Mouse (Mus musculus): ENCODE results near the gene Ptprz1.
"Not testable (repeated sequence)": the region's sequence is repeated elsewhere in the genome, so short reads cannot be mapped to it uniquely, and the experiment has no call there.

Gene Ptprz1

GRCm38 (mm10) chr6:23003152-23003551 lies 127.8 kb downstream of the Ptprz1 start:
- DNase-seq (ENCODE audit: low spot score) = no peak

DNA sequence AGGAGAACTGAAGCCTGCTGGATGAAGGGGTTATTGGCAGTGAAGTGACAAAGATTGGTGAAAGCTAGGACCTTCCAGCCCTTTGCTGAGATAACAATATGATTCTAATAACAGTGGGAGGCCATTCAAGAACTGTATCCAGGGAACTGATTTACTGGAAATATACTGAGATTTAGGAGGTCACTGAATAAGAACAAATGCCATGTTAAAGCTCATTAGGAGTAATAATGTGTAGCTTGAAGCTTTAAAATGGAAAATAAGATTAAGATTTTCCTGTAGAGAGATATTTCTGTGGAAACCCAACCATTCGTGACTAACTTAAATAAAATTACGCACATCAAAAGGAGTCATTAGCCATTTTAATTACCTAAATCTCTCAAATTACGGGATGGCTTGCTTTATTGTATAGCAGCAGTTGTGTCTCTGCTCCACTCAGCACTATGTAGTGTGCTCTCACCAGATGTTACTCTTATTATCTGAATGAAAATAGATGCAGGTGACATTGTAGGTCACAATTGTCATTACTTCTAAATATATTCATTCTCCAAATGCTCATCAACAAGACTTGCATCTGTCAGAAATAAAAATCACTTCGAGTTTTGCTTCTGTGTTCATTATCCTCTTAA lies 139.8 kb downstream of the Ptprz1 start:
- no peak for DNase-seq (ENCODE audit: low spot score)

GRCm38 (mm10) chr6:23028251-23028650 lies 152.9 kb downstream of the Ptprz1 start:
- DNase-seq (ENCODE audit: low spot score) = peak; percentile 13

GRCm38 (mm10) chr6:23048836-23049235 lies 173.5 kb downstream of the Ptprz1 start:
- no peak for DNase-seq (ENCODE audit: low spot score)

DNA sequence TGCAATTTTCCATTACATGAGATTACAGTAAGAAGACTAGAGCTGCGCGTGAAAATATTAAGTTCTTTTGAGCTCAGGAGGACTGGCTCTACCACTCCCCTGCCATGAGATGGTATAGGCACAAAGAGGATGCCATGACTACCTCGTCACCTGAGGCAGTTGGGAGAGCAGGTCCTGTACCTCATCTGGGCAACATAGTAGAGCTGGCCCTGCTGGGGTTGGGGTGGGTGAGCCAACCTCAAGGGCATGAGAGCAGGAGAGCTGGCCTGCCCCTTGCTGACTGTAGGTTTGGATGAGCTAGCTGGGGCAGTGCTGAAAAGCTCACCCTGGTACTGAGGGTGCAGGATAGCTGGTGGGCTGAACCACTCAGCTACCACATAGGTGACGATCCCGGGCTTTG lies 180.4 kb downstream of the Ptprz1 start:
- no peak for DNase-seq (ENCODE audit: low spot score)

DNA sequence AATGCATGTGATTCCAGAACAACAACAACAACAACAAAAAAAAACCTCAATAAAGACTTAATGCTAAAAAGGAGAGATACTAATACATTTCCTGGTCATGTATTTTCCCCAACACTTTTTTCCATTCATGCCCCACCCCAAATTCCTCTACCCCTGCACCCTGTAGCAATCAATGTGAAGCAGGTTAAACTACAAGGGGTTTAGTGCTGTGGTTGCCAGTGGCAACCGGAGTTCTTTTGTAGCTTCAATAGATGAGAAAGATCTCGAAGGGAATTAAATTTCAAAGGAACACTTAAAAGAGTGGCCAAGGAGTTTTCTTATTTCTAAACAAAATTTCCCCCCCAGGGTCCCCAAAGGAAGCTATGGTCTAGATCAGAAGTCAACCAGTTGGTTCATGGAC lies 200.8 kb downstream of the Ptprz1 start:
- DNase-seq (ENCODE audit: low spot score) = no peak

- no peak for DNase-seq (ENCODE audit: low spot score)
These were observed 203.0 kb downstream of the Ptprz1 start for GRCm38 (mm10) chr6:23078273-23078672.

DNA sequence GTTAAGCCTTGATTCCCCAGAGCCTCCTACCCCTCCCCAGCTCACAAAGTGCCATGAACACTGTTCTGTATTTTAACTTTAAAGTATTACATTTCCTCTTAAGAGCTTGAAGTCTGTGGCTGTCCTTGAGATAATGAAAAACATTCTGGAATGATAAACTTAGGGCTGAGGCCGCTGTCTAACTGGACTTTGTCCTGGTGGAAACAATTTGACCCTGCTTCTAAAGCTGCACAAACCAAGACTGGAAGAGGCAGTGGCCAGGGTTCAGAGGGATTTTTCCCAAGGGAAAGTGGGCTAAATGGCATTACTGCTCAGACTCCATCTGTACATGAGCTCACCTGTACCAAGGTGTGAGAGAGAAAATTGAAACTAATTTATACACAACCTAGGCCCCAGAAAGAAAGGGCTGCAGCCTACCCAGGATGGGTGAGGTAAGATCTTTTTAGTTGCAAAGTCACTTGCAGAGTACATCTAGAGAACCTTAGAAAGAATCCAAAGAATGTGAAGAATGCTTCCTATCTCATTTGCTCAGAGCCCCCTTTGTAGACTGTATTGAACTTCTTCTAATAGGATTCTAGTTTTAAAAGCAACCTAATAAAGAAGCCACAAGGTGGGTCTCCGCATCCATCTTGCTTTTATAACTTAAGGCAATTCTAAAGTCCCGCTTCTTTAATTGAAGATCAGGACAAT lies 204.8 kb downstream of the Ptprz1 start:
- peak; percentile 5 for DNase-seq (ENCODE audit: low spot score)

DNA sequence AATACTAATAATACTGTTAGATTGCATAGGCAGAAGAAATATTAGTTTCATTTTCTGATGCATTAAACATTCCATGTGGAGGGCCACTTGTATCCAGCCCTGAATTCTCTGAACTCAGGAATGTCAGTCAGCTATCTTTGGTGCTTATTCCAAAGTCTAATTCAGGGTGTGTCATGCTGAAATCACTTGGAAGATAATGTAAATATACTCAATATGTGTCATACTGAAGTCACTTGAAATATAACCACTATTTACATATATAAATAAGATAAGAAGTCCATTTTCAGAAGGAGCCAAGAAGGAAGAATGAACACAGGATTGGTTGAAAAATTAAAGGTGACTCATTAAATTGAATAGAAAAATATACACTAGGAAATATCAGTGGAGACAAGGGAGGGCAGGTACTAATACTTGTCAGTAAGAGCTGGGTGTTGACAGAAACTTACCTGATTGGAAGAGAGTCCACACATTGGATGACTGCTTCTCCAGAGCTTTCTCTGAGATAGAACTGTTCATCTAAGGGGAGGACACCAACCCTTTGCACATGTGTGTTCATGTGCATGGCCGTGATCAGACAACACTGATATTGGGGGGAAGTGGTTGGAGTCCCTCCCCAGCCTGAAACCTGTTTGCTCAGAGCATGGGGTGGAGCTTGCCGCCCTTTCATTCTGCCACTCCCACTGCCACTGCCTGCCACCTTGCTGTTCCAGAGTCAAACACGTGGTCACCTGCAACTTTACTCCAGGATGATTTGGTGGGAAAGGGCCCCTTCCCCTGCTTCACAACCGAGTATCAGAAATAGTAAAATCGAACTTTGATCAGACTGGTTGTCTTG lies 209.5 kb downstream of the Ptprz1 start:
- DNase-seq (ENCODE audit: low spot score) = no peak

DNA sequence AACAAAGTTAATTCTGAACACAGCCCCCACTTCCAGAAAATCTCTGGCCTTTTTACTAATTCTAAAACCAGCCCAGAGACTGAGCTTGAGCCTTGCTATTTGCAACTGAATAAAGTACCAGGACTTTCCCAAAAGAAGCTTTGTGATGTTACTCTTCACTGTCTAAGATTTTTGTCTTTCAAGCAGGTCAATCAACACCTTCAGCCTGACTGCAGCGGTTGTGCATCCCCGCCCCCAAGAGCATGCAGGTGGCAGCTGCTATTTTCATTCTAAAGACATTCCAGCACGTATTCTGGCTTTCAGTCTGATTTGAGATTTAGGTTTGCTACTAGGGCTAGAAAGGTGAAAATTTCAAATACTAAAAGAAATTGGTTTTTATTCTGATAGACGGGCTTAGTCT lies 214.0 kb downstream of the Ptprz1 start:
- DNase-seq (ENCODE audit: low spot score) = not testable (repeated sequence)

- DNase-seq (ENCODE audit: low spot score) = not testable (repeated sequence)
These were observed 215.2 kb downstream of the Ptprz1 start for GRCm38 (mm10) chr6:23090346-23091055.

Measured in embryo, embryonic 10 days (tissue).